Mouse (Mus musculus) hindbrain, embryonic 12.5 days (tissue): ENCODE measurements at regions not wholly inside any gene's neighbourhood (a gene's known extent, or its start where the extent isn't known, plus 50 kb on each side); places are given as distances from the start of the nearest gene placed in this dataset.
A peak's percentile ranks its signal among the peaks of the same experiment; 100 is the strongest.

Source experiments
- ATAC-seq: fragments of 200-750 bp; cut with Nextera tagmentation; 2 replicates; pipeline ENCODE4 v1.8.0; 2017; ENCODE audit warnings: moderate TSS enrichment; ENCODE audit not compliant: low FRiP score
- H3K27ac ChIP-seq: fragments of 300-500 bp; sonication (generic); 2 replicates; pipeline ENCODE4 v1.5.1; 2016; ENCODE audit warnings: mild to moderate bottlenecking
- H3K27me3 ChIP-seq: fragments of 300-500 bp; sonication (generic); 2 replicates; pipeline ENCODE4 v1.6.1; 2016; ENCODE audit warnings: mild to moderate bottlenecking
- H3K36me3 ChIP-seq: fragments of 300-500 bp; sonication (generic); 2 replicates; pipeline ENCODE4 v1.6.1; 2016; ENCODE audit warnings: mild to moderate bottlenecking
- H3K4me1 ChIP-seq: fragments of 300-500 bp; sonication (generic); 2 replicates; pipeline ENCODE4 v1.6.1; 2016
- H3K4me2 ChIP-seq: fragments of 300-500 bp; sonication (generic); replicated peaks from 2 replicates; pipeline ENCODE4 v1.6.1; 2016; ENCODE audit warnings: mild to moderate bottlenecking
- H3K4me3 ChIP-seq: fragments of 300-500 bp; sonication (generic); 2 replicates; pipeline ENCODE4 v1.5.1; 2016; ENCODE audit warnings: mild to moderate bottlenecking
- H3K9ac ChIP-seq: fragments of 300-500 bp; sonication (generic); 2 replicates; pipeline ENCODE4 v1.6.1; 2016; ENCODE audit warnings: mild to moderate bottlenecking, moderate library complexity
- H3K9me3 ChIP-seq: fragments of 300-500 bp; sonication (generic); replicated peaks from 2 replicates; pipeline ENCODE4 v1.6.1; 2016; ENCODE audit warnings: mild to moderate bottlenecking
- WGBS: fragments of 180-500 bp; shearing (Covaris S2); methylation state at CpG from one replicate; pipeline ENCODE4 v1.1.7; 2016; 5-methylcytosine and 5-hydroxymethylcytosine counted together

- Histone ChIP-seq H3K9me3 (no peaks in the 10 kb centered on the region), H3K36me3 (no peaks in the 10 kb centered on the region), H3K27ac (no peak overlapping the region), H3K9ac (no peak overlapping the region), H3K4me2 (no peak overlapping the region), H3K27me3 (no peaks in the 10 kb centered on the region), H3K4me1 (no peaks in the 10 kb centered on the region), H3K4me3 (no peak overlapping the region)
- no peak for ATAC-seq
These were observed 550.4 kb downstream of the Gm597 start for GRCm38 (mm10) chr1:28229611-28230010.

- Histone ChIP-seq H3K4me2 (no peak overlapping the region), H3K27ac (no peak overlapping the region), H3K27me3 (no peaks in the 10 kb centered on the region), H3K9ac (no peak overlapping the region), H3K4me1 (no peaks in the 10 kb centered on the region), H3K9me3 (no peaks in the 10 kb centered on the region), H3K4me3 (no peak overlapping the region), H3K36me3 (no peaks in the 10 kb centered on the region)
- WGBS, result 64% methylated on average over 2 of the region's 2 CpGs
- peak; percentile 78 for ATAC-seq
These were observed 565.6 kb downstream of the Gm597 start for GRCm38 (mm10) chr1:28214243-28215038.
